Mouse (Mus musculus): Measurements from ENCODE around the gene Slc38a8. TPM values are rescaled to one million over a fixed set of nuclear protein-coding genes. Genes with fewer than 3 reads are reported as not detected.
A peak's percentile ranks its signal among the peaks of the same experiment; 100 is the strongest.

Slc38a8 gene
- polyA plus RNA-seq (2015; fragmentation: Nextera tagmentation; extraction: Ambion mirVana): not detected in 2 replicates

- Histone ChIP-seq H3K27me3 (ENCODE audit: control insufficient read depth, insufficient read depth, low read length) (no peaks in the 10 kb centered on the region), H3K9me3 (replicated peaks; ENCODE audit: control insufficient read depth, low read length) (no peaks in the 10 kb centered on the region), H3K36me3 (ENCODE audit: control insufficient read depth, insufficient read depth, low read length) (0 out of 2 replicates have a peak, but pooled peaks cover 5% of the 10 kb centered on the region), H3K4me3 (replicated peaks; ENCODE audit: low read length) (no peak within 1 kb of the TSS), H3K9ac (ENCODE audit: low read length) (no peak within 1 kb of the TSS), H3K4me1 (ENCODE audit: control insufficient read depth, insufficient read depth, low read length) (no peaks in the 10 kb centered on the region), H3K27ac (ENCODE audit: low read length) (no peak within 1 kb of the TSS), H3K4me2 (ENCODE audit: low read depth, low read length) (no peak within 1 kb of the TSS)
- WGBS: 40% methylated on average over 5 of the region's 5 CpGs
- no peak for ATAC-seq (ENCODE audit: insufficient read depth, low FRiP score)
These were observed at the start of gene Slc38a8 for GRCm38 (mm10) chr8:119501598-119501997. Slc38a8 (minus strand) TSS chr8:119501698.

GRCm38 (mm10) chr8:119548560-119549113 is 47.1 kb upstream of the Slc38a8 start:
- H3K9ac ChIP-seq (ENCODE audit: low read length): no peak overlapping the region
- peak overlapping the region; percentile 43; the same call in 1 of the 2 replicates for H3K27ac ChIP-seq (ENCODE audit: low read length)
- WGBS: 60% methylated on average over 7 of the region's 7 CpGs
- ATAC-seq (ENCODE audit: insufficient read depth, low FRiP score): no peak
- H3K4me1 ChIP-seq (ENCODE audit: control insufficient read depth, insufficient read depth, low read length): peaks cover 21% of the 10 kb centered on the region
- no peaks in the 10 kb centered on the region for H3K9me3 ChIP-seq (replicated peaks; ENCODE audit: control insufficient read depth, low read length)
- no peak overlapping the region for H3K4me3 ChIP-seq (replicated peaks; ENCODE audit: low read length)
- peaks cover 10% of the 10 kb centered on the region; the same call in 1 of the 2 replicates for H3K36me3 ChIP-seq (ENCODE audit: control insufficient read depth, insufficient read depth, low read length)
- H3K4me2 ChIP-seq (ENCODE audit: low read depth, low read length): no peak overlapping the region
- H3K27me3 ChIP-seq (ENCODE audit: control insufficient read depth, insufficient read depth, low read length): no peaks in the 10 kb centered on the region

- H3K4me2 ChIP-seq (ENCODE audit: low read depth, low read length): no peak overlapping the region
- peaks cover 13% of the 10 kb centered on the region for H3K4me1 ChIP-seq (ENCODE audit: control insufficient read depth, insufficient read depth, low read length)
- H3K36me3 ChIP-seq (ENCODE audit: control insufficient read depth, insufficient read depth, low read length): peaks cover 13% of the 10 kb centered on the region; the same call in 1 of the 2 replicates
- no peak overlapping the region for H3K4me3 ChIP-seq (replicated peaks; ENCODE audit: low read length)
- ATAC-seq (ENCODE audit: insufficient read depth, low FRiP score): peak; percentile 56; the same call in 1 of the 2 replicates
- no peak overlapping the region for H3K9ac ChIP-seq (ENCODE audit: low read length)
- H3K27ac ChIP-seq (ENCODE audit: low read length): peak overlapping the region; percentile 66; the same call in 1 of the 2 replicates
- no peaks in the 10 kb centered on the region for H3K9me3 ChIP-seq (replicated peaks; ENCODE audit: control insufficient read depth, low read length)
- WGBS: 54% methylated on average over 18 of the region's 18 CpGs
- no peaks in the 10 kb centered on the region for H3K27me3 ChIP-seq (ENCODE audit: control insufficient read depth, insufficient read depth, low read length)
These were observed 45.7 kb upstream of the Slc38a8 start for GRCm38 (mm10) chr8:119547019-119547691.

- H3K36me3 ChIP-seq (ENCODE audit: control insufficient read depth, insufficient read depth, low read length): peaks cover 15% of the 10 kb centered on the region
- H3K27me3 ChIP-seq (ENCODE audit: control insufficient read depth, insufficient read depth, low read length): no peaks in the 10 kb centered on the region
- 91% methylated on average over 6 of the region's 6 CpGs for WGBS
- H3K27ac ChIP-seq (ENCODE audit: low read length): peak overlapping the region; percentile 29; the same call in 1 of the 2 replicates
- H3K9me3 ChIP-seq (replicated peaks; ENCODE audit: control insufficient read depth, low read length): no peaks in the 10 kb centered on the region
- ATAC-seq (ENCODE audit: insufficient read depth, low FRiP score): no peak
- peaks cover 13% of the 10 kb centered on the region for H3K4me1 ChIP-seq (ENCODE audit: control insufficient read depth, insufficient read depth, low read length)
- no peak overlapping the region for H3K4me2 ChIP-seq (ENCODE audit: low read depth, low read length)
- no peak overlapping the region for H3K4me3 ChIP-seq (replicated peaks; ENCODE audit: low read length)
- H3K9ac ChIP-seq (ENCODE audit: low read length): no peak overlapping the region
These were observed 44.3 kb upstream of the Slc38a8 start for GRCm38 (mm10) chr8:119545791-119546190.

DNA sequence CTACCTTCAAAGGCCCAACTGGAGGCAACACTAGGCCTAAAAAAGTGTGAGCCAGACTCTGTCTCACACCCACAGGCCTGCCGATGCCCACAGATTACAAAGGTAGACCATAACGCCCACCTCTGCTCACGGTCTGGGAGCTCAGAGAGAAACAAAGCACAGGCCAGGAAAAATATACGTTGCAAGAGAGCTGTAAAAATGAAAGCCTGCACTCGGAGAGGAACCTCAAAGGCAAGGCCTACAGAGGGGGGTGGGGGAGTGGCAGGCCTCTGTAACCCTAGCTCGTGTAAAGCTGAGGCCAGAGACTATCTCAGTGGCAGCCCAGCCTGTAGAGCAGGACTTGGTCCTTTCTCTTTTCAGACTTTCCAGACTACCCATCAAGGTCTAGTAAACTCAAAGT is 43.7 kb upstream of the Slc38a8 start:
- no peak; the same call in 1 of the 2 replicates for ATAC-seq (ENCODE audit: insufficient read depth, low FRiP score)
- WGBS: 70% methylated on average over 6 of the region's 6 CpGs
- H3K4me3 ChIP-seq (replicated peaks; ENCODE audit: low read length): no peak overlapping the region
- H3K27ac ChIP-seq (ENCODE audit: low read length): peak overlapping the region; percentile 29; the same call in 1 of the 2 replicates
- H3K4me1 ChIP-seq (ENCODE audit: control insufficient read depth, insufficient read depth, low read length): peaks cover 10% of the 10 kb centered on the region
- no peak overlapping the region for H3K4me2 ChIP-seq (ENCODE audit: low read depth, low read length)
- H3K36me3 ChIP-seq (ENCODE audit: control insufficient read depth, insufficient read depth, low read length): peaks cover 18% of the 10 kb centered on the region
- 0 out of 2 replicates have a peak overlapping the region, but pooled peaks have one; percentile 20 for H3K9ac ChIP-seq (ENCODE audit: low read length)
- H3K27me3 ChIP-seq (ENCODE audit: control insufficient read depth, insufficient read depth, low read length): no peaks in the 10 kb centered on the region
- no peaks in the 10 kb centered on the region for H3K9me3 ChIP-seq (replicated peaks; ENCODE audit: control insufficient read depth, low read length)

GRCm38 (mm10) chr8:119544606-119545005 is 43.1 kb upstream of the Slc38a8 start:
- Histone ChIP-seq H3K4me3 (replicated peaks; ENCODE audit: low read length) (no peak overlapping the region), H3K27me3 (ENCODE audit: control insufficient read depth, insufficient read depth, low read length) (no peaks in the 10 kb centered on the region), H3K36me3 (ENCODE audit: control insufficient read depth, insufficient read depth, low read length) (peaks cover 22% of the 10 kb centered on the region), H3K4me1 (ENCODE audit: control insufficient read depth, insufficient read depth, low read length) (peaks cover 8% of the 10 kb centered on the region; the same call in 1 of the 2 replicates), H3K9me3 (replicated peaks; ENCODE audit: control insufficient read depth, low read length) (no peaks in the 10 kb centered on the region), H3K27ac (ENCODE audit: low read length) (no peak overlapping the region), H3K4me2 (ENCODE audit: low read depth, low read length) (no peak overlapping the region), H3K9ac (ENCODE audit: low read length) (no peak overlapping the region)
- ATAC-seq (ENCODE audit: insufficient read depth, low FRiP score): no peak
- WGBS: 81% methylated on average over 3 of the region's 3 CpGs

GRCm38 (mm10) chr8:119531973-119532372 is 30.5 kb upstream of the Slc38a8 start:
- ATAC-seq (ENCODE audit: insufficient read depth, low FRiP score): no peak
- H3K27me3 ChIP-seq (ENCODE audit: control insufficient read depth, insufficient read depth, low read length): no peaks in the 10 kb centered on the region
- H3K27ac ChIP-seq (ENCODE audit: low read length): no peak overlapping the region
- no peak overlapping the region for H3K4me2 ChIP-seq (ENCODE audit: low read depth, low read length)
- H3K9ac ChIP-seq (ENCODE audit: low read length): no peak overlapping the region
- H3K4me1 ChIP-seq (ENCODE audit: control insufficient read depth, insufficient read depth, low read length): no peaks in the 10 kb centered on the region
- WGBS: 90% methylated on average over 9 of the region's 9 CpGs
- no peaks in the 10 kb centered on the region for H3K9me3 ChIP-seq (replicated peaks; ENCODE audit: control insufficient read depth, low read length)
- peaks cover 46% of the 10 kb centered on the region for H3K36me3 ChIP-seq (ENCODE audit: control insufficient read depth, insufficient read depth, low read length)
- no peak overlapping the region for H3K4me3 ChIP-seq (replicated peaks; ENCODE audit: low read length)

DNA sequence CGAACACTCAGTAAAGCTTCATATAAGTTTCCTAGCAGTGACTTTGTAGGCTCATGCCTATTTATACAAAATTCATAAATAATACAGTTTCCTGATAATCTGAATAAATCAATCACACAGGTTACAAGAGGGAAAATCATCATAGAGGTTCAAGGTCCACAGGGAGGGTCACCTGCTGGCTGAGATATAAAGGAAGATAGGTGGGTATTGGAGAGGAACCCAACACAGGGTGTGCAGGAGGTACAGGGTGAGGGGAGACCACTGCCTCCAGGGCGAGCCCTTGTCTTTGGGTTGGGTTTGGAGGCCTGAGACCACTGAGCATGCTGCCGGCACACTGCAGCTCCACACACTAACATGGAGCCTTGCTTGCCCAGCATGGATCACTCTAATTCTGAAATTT is 29.9 kb upstream of the Slc38a8 start:
- Histone ChIP-seq H3K9me3 (replicated peaks; ENCODE audit: control insufficient read depth, low read length) (no peaks in the 10 kb centered on the region), H3K4me1 (ENCODE audit: control insufficient read depth, insufficient read depth, low read length) (no peaks in the 10 kb centered on the region), H3K4me2 (ENCODE audit: low read depth, low read length) (no peak overlapping the region), H3K36me3 (ENCODE audit: control insufficient read depth, insufficient read depth, low read length) (peaks cover 40% of the 10 kb centered on the region), H3K27ac (ENCODE audit: low read length) (no peak overlapping the region), H3K27me3 (ENCODE audit: control insufficient read depth, insufficient read depth, low read length) (no peaks in the 10 kb centered on the region), H3K4me3 (replicated peaks; ENCODE audit: low read length) (no peak overlapping the region), H3K9ac (ENCODE audit: low read length) (no peak overlapping the region)
- WGBS: 85% methylated on average over 3 of the region's 3 CpGs
- ATAC-seq (ENCODE audit: insufficient read depth, low FRiP score): no peak

DNA sequence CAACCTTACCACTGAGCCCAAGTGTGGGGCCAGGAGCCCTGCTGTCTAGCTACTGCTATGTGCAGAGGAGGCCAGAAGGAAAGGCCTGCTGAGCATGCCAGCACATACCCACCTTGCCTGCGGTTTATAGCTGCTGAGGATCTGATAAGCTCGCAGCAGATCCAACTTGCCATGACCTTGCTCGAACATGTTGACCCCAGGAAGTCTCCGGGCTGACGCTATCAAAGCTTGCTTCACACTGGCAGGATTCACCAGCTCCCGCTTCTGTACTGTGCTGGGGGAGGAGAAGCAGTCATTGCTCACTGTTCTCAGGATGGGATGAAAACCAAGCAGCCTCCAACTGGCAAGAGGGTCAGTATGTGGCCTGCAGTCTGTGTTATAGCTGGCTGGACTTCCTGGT is 29.4 kb upstream of the Slc38a8 start:
- WGBS: 73% methylated on average over 6 of the region's 6 CpGs
- Histone ChIP-seq H3K27ac (ENCODE audit: low read length) (no peak overlapping the region), H3K9ac (ENCODE audit: low read length) (no peak overlapping the region), H3K9me3 (replicated peaks; ENCODE audit: control insufficient read depth, low read length) (no peaks in the 10 kb centered on the region), H3K36me3 (ENCODE audit: control insufficient read depth, insufficient read depth, low read length) (peaks cover 38% of the 10 kb centered on the region), H3K27me3 (ENCODE audit: control insufficient read depth, insufficient read depth, low read length) (no peaks in the 10 kb centered on the region), H3K4me2 (ENCODE audit: low read depth, low read length) (no peak overlapping the region), H3K4me1 (ENCODE audit: control insufficient read depth, insufficient read depth, low read length) (no peaks in the 10 kb centered on the region), H3K4me3 (replicated peaks; ENCODE audit: low read length) (no peak overlapping the region)
- ATAC-seq (ENCODE audit: insufficient read depth, low FRiP score): no peak

All from stomach, embryonic 16.5 days (tissue).